Mouse (Mus musculus) limb, embryonic 10.5 days (tissue): ENCODE data around the gene Gm10096. TPM values are rescaled to one million over a fixed set of nuclear protein-coding genes. Genes with fewer than 3 reads are reported as not detected.
"Not testable (repeated sequence)": the region's sequence is repeated elsewhere in the genome, so short reads cannot be mapped to it uniquely, and the experiment has no call there.

ENCODE experiments used
- DNase-seq: peaks from one replicate; pipeline ENCODE4 v3.0.0-alpha.2; 2017; ENCODE audit warnings: low spot score
- H3K27ac ChIP-seq: fragments of 300-500 bp; sonication (generic); 2 replicates; pipeline ENCODE4 v1.5.1; 2016; ENCODE audit warnings: mild to moderate bottlenecking
- H3K27me3 ChIP-seq: fragments of 300-500 bp; sonication (generic); 2 replicates; pipeline ENCODE4 v1.6.1; 2016; ENCODE audit warnings: low read depth, mild to moderate bottlenecking; ENCODE audit not compliant: poor library complexity, severe bottlenecking
- H3K36me3 ChIP-seq: fragments of 300-500 bp; sonication (generic); 2 replicates; pipeline ENCODE4 v1.6.1; 2016; ENCODE audit warnings: mild to moderate bottlenecking, moderate library complexity
- H3K4me1 ChIP-seq: fragments of 300-500 bp; sonication (generic); 2 replicates; pipeline ENCODE4 v1.6.1; 2016
- H3K4me3 ChIP-seq: fragments of 300-500 bp; sonication (generic); 2 replicates; pipeline ENCODE4 v1.5.1; 2016; ENCODE audit warnings: mild to moderate bottlenecking, moderate library complexity
- H3K9me3 ChIP-seq: fragments of 300-500 bp; sonication (generic); replicated peaks from 2 replicates; pipeline ENCODE4 v1.6.1; 2016; ENCODE audit warnings: mild to moderate bottlenecking
- WGBS: fragments of 180-500 bp; shearing (Covaris S2); methylation state at CpG from one replicate; pipeline ENCODE4 v1.1.7; 2016; 5-methylcytosine and 5-hydroxymethylcytosine counted together
- polyA plus RNA-seq: library from polyadenylated mRNA; unstranded; fragments of >200 nt; fragmentation: Nextera tagmentation; extraction: Ambion mirVana; gene quantifications from 2 replicates; pipeline ENCODE4 v1.2.1, GENCODE M21; 2016

Gene Gm10096
- polyA plus RNA-seq: not detected in 2 replicates

DNA sequence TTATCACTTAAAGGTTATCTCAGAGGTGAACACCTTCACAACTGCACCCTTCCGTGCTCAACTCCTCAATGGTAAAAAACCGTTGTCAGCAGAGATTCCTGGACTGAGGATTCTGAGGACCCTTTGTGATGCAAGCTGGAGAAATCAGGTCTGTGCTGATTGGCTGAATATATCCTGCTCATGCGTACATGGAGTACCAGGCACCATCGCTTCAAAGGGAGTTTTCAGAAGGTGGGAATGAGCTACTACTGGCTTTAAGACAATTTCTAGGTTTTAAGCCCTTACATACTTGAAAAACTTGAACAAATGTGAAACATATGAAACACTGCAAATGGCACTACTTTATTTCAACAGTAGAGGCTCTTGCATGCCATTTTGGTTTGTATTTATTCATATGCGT is at the start of gene Gm10096:
Gene Gm10096 (minus strand): TSS at position 101 of the 400 bp plus-strand sequence.
- not testable (repeated sequence) for H3K4me3 ChIP-seq, H3K27me3 ChIP-seq, DNase-seq, H3K9me3 ChIP-seq, H3K4me1 ChIP-seq, H3K27ac ChIP-seq, H3K36me3 ChIP-seq
- no CpG with 5 or more reads among the region's 5 CpGs for WGBS
